Mouse (Mus musculus) liver, embryonic 11.5 days (tissue): ENCODE measurements around the gene Hsd17b13. TPM values are rescaled to one million over a fixed set of nuclear protein-coding genes. Genes with fewer than 3 reads are reported as not detected.
"Not testable (repeated sequence)": the region's sequence is repeated elsewhere in the genome, so short reads cannot be mapped to it uniquely, and the experiment has no call there.

Experiments used
- ATAC-seq: fragments of 200-750 bp; cut with Nextera tagmentation; replicated peaks from 2 replicates; pipeline ENCODE4 v1.8.0; 2017; ENCODE audit warnings: moderate number of reproducible peaks, mild to moderate bottlenecking, moderate TSS enrichment, moderate library complexity; ENCODE audit not compliant: low FRiP score
- DNase-seq: peaks from one replicate; pipeline ENCODE4 v3.0.0-alpha.2; 2017; ENCODE audit warnings: low spot score
- H3K27ac ChIP-seq: fragments of 300-500 bp; sonication (generic); 2 replicates; pipeline ENCODE4 v1.5.1; 2014; ENCODE audit warnings: mild to moderate bottlenecking, low read depth, low read length, control low read depth
- H3K27me3 ChIP-seq: fragments of 300-500 bp; sonication (generic); replicated peaks from 2 replicates; pipeline ENCODE4 v1.6.1; 2014; ENCODE audit warnings: low read length, mixed read lengths; ENCODE audit not compliant: control insufficient read depth, insufficient read depth
- H3K36me3 ChIP-seq: fragments of 300-500 bp; sonication (generic); 2 replicates; pipeline ENCODE4 v1.6.1; 2014; ENCODE audit warnings: mild to moderate bottlenecking, low read length, moderate library complexity, mixed read lengths; ENCODE audit not compliant: control insufficient read depth, insufficient read depth
- H3K4me1 ChIP-seq: fragments of 300-500 bp; sonication (generic); replicated peaks from 2 replicates; pipeline ENCODE4 v1.6.1; 2014; ENCODE audit warnings: low read length, mixed read lengths; ENCODE audit not compliant: control insufficient read depth, insufficient read depth
- H3K4me2 ChIP-seq: fragments of 300-500 bp; sonication (generic); 2 replicates; pipeline ENCODE4 v1.6.1; 2014; ENCODE audit warnings: mild to moderate bottlenecking, control low read depth, moderate library complexity
- H3K4me3 ChIP-seq: fragments of 300-500 bp; sonication (generic); 2 replicates; pipeline ENCODE4 v1.5.1; 2014; ENCODE audit warnings: low read depth, low read length, control low read depth
- H3K9ac ChIP-seq: fragments of 300-500 bp; sonication (generic); 2 replicates; pipeline ENCODE4 v1.6.1; 2014; ENCODE audit warnings: low read depth, low read length, control low read depth
- H3K9me3 ChIP-seq: fragments of 300-500 bp; sonication (generic); 2 replicates; pipeline ENCODE4 v1.6.1; 2016; ENCODE audit warnings: low read length, inconsistent platforms, mixed read lengths; ENCODE audit not compliant: control insufficient read depth
- WGBS: fragments of 180-500 bp; shearing (Covaris S2); extraction: QIAGEN DNeasy Blood & Tissue Kit; methylation state at CpG from one replicate; pipeline ENCODE4 v1.1.7; 2014; 5-methylcytosine and 5-hydroxymethylcytosine counted together
- polyA plus RNA-seq: library from polyadenylated mRNA; unstranded; fragments of >200 nt; fragmentation: Nextera tagmentation; extraction: Ambion mirVana; gene quantifications from 2 replicates; pipeline ENCODE4 v1.2.1, GENCODE M21; 2014

Gene Hsd17b13
- polyA plus RNA-seq, 1 experiment from 2014 or later, result 0.32 TPM

GRCm38 (mm10) chr5:103972379-103972778 lies 4.8 kb downstream of the Hsd17b13 start:
- Histone ChIP-seq H3K27me3 (no peaks in the 10 kb centered on the region; the same call in 1 of the 2 replicates), H3K9ac (no peak overlapping the region), H3K27ac (no peak overlapping the region), H3K9me3 (no peaks in the 10 kb centered on the region), H3K4me2 (peak overlapping the region; percentile 36), H3K4me1 (no peaks in the 10 kb centered on the region), H3K4me3 (no peak overlapping the region), H3K36me3 (no peaks in the 10 kb centered on the region)
- ATAC-seq (no peak), DNase-seq (peak; percentile 27)
- WGBS, result 34% methylated on average over 19 of the region's 19 CpGs

DNA sequence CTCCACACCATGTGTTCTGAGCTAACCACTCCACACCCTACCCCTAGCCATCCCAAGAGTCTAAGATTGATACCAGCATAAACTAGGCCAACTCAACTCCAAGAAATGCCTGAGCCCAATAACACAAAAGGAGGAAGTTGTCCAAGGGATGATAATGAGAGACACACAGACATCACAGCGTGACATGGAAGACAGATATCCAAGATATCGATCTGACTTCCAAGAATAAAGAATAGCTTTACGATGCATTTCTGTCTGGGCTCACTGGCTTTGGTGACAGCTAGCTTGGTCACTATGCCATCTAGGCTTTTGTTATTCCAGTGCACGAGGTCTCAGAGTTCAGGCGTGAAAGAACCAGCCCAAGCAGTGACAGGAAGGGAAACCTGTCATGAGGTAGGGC lies 6.2 kb downstream of the Hsd17b13 start:
- ATAC-seq, result no peak
- DNase-seq, result peak; percentile 25
- H3K4me1 ChIP-seq, result no peaks in the 10 kb centered on the region
- H3K36me3 ChIP-seq, result no peaks in the 10 kb centered on the region
- H3K27me3 ChIP-seq, result no peaks in the 10 kb centered on the region; the same call in 1 of the 2 replicates
- H3K9me3 ChIP-seq, result no peaks in the 10 kb centered on the region
- WGBS, result 58% methylated on average over 5 of the region's 5 CpGs
- no peak overlapping the region for H3K4me2 ChIP-seq
- H3K4me3 ChIP-seq, result no peak overlapping the region
- H3K9ac ChIP-seq, result no peak overlapping the region
- H3K27ac ChIP-seq, result no peak overlapping the region

- H3K36me3 ChIP-seq, result no peaks in the 10 kb centered on the region
- ATAC-seq (no peak), DNase-seq (no peak)
- H3K9me3 ChIP-seq, result no peaks in the 10 kb centered on the region
- 68% methylated on average over 1 of the region's 1 CpGs for WGBS
- H3K4me1 ChIP-seq, result no peaks in the 10 kb centered on the region
- no peak overlapping the region for H3K27ac ChIP-seq
- no peak overlapping the region for H3K9ac ChIP-seq
- no peak overlapping the region for H3K4me3 ChIP-seq
- H3K27me3 ChIP-seq, result no peaks in the 10 kb centered on the region
- no peak overlapping the region for H3K4me2 ChIP-seq
These were observed 14.2 kb downstream of the Hsd17b13 start for GRCm38 (mm10) chr5:103962935-103963429.

DNA sequence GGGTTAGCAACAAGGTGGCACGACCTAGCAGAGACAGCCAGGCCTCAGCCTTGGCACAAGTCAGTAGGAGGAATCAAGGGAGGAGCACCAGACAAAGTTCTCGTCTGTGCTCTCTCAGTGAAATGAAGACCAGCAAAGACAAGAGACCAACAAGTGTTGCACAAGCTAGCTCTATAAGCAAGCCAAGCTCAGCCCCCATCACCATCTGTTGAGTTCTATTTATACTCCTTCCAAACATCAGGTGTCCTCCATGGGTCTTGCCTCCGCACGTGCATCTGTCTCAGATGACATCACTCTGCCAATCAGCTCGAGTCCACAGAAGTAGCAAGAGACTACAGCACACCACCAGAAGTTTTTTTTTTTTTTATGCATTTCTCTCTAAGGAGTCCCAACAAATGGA lies 22.6 kb downstream of the Hsd17b13 start:
- H3K4me2 ChIP-seq, result no peak overlapping the region
- ATAC-seq, result no peak
- no peaks in the 10 kb centered on the region for H3K9me3 ChIP-seq
- no peak for DNase-seq
- no peaks in the 10 kb centered on the region for H3K36me3 ChIP-seq
- WGBS, result 72% methylated on average over 5 of the region's 5 CpGs
- no peak overlapping the region for H3K4me3 ChIP-seq
- H3K4me1 ChIP-seq, result no peaks in the 10 kb centered on the region
- H3K9ac ChIP-seq, result no peak overlapping the region
- H3K27me3 ChIP-seq, result no peaks in the 10 kb centered on the region
- no peak overlapping the region for H3K27ac ChIP-seq

- H3K36me3 ChIP-seq, result no peaks in the 10 kb centered on the region
- H3K4me2 ChIP-seq, result no peak overlapping the region
- no peak for ATAC-seq
- H3K9me3 ChIP-seq, result no peaks in the 10 kb centered on the region
- WGBS, result 83% methylated on average over 10 of the region's 10 CpGs
- no peak for DNase-seq
- no peak overlapping the region for H3K4me3 ChIP-seq
- H3K27ac ChIP-seq, result no peak overlapping the region
- H3K4me1 ChIP-seq, result no peaks in the 10 kb centered on the region
- H3K27me3 ChIP-seq, result no peaks in the 10 kb centered on the region
- H3K9ac ChIP-seq, result no peak overlapping the region
These were observed 23.8 kb downstream of the Hsd17b13 start for GRCm38 (mm10) chr5:103953135-103954083.

GRCm38 (mm10) chr5:103950138-103950537 lies 27.1 kb downstream of the Hsd17b13 start:
- H3K36me3 ChIP-seq, H3K4me2 ChIP-seq, H3K27ac ChIP-seq, H3K4me1 ChIP-seq, H3K27me3 ChIP-seq, DNase-seq, ATAC-seq, H3K9ac ChIP-seq, H3K9me3 ChIP-seq, H3K4me3 ChIP-seq: not testable (repeated sequence)
- WGBS, result 87% methylated on average over 15 of the region's 15 CpGs

DNA sequence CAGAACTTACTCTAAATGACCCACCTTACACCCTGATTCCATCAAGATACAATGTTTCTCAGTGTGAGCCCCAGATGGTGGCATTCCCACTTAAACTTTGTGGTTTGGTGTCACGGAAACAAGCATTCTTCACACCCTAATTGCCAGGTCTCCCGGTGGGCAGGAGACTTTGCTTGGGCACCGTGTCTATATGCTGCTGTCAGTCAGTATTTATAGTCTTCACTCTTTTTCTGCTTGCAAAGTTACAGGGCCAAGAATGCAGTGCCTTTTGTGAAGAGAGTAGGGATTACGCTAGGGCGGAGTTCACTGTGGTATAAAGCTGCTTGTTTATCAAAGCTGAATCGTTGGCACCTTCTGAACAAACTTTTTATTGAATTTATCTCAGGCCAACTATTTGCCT lies 34.0 kb downstream of the Hsd17b13 start:
- 0 out of 2 replicates have a peak, but pooled peaks cover 3% of the 10 kb centered on the region for H3K27me3 ChIP-seq
- 65% methylated on average over 6 of the region's 6 CpGs for WGBS
- H3K36me3 ChIP-seq, result no peaks in the 10 kb centered on the region
- H3K4me1 ChIP-seq, result no peaks in the 10 kb centered on the region
- ATAC-seq (no peak), DNase-seq (no peak)
- H3K9me3 ChIP-seq, result no peaks in the 10 kb centered on the region
- H3K4me3 ChIP-seq, result no peak overlapping the region
- H3K27ac ChIP-seq, result no peak overlapping the region
- no peak overlapping the region for H3K4me2 ChIP-seq
- H3K9ac ChIP-seq, result no peak overlapping the region

- no peak overlapping the region for H3K4me3 ChIP-seq
- no peaks in the 10 kb centered on the region for H3K4me1 ChIP-seq
- H3K27me3 ChIP-seq, result 0 out of 2 replicates have a peak, but pooled peaks cover 3% of the 10 kb centered on the region
- ATAC-seq (no peak), DNase-seq (no peak)
- H3K9ac ChIP-seq, result no peak overlapping the region
- H3K27ac ChIP-seq, result no peak overlapping the region
- 66% methylated on average over 1 of the region's 1 CpGs for WGBS
- no peaks in the 10 kb centered on the region for H3K9me3 ChIP-seq
- no peaks in the 10 kb centered on the region for H3K36me3 ChIP-seq
- H3K4me2 ChIP-seq, result no peak overlapping the region
These were observed 37.4 kb downstream of the Hsd17b13 start for GRCm38 (mm10) chr5:103939856-103940255.

DNA sequence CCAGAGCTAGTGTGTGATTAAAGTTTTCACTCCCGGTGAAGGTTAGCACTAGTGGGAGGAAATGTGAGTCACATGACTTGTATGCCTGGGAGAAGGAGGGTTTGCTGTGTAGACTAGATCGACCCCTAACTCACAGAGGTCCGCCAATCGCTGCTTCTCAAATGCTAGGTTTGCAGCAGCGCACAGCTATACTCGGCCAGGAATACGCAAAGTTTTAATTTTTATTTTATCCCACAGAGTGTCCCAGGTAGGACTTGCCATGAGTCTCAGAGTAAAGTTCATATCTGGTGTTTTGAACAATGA lies 37.9 kb downstream of the Hsd17b13 start:
- H3K4me1 ChIP-seq, result no peaks in the 10 kb centered on the region

More for the DNA sequence above, 37.9 kb downstream of the Hsd17b13 start:
- no peak overlapping the region for H3K27ac ChIP-seq
- 71% methylated on average over 7 of the region's 7 CpGs for WGBS
- no peak overlapping the region for H3K9ac ChIP-seq
- H3K4me3 ChIP-seq, result no peak overlapping the region
- H3K27me3 ChIP-seq, result 0 out of 2 replicates have a peak, but pooled peaks cover 3% of the 10 kb centered on the region
- no peaks in the 10 kb centered on the region for H3K36me3 ChIP-seq
- no peak overlapping the region for H3K4me2 ChIP-seq
- DNase-seq (no peak), ATAC-seq (no peak)
- H3K9me3 ChIP-seq, result no peaks in the 10 kb centered on the region
